Mouse (Mus musculus) limb, embryonic 14.5 days (tissue): ENCODE results near the gene Lrrc8c. TPM values are rescaled to one million over a fixed set of nuclear protein-coding genes. Genes with fewer than 3 reads are reported as not detected.

Experiments
- ATAC-seq: fragments of 200-750 bp; cut with Nextera tagmentation; 2 replicates; pipeline ENCODE4 v1.8.0; 2017; ENCODE audit warnings: low read depth, moderate number of reproducible peaks, moderate TSS enrichment; ENCODE audit not compliant: low FRiP score
- DNase-seq: peaks from one replicate; pipeline ENCODE4 v3.0.0-alpha.2; 2015; ENCODE audit warnings: low spot score
- H3K27ac ChIP-seq: fragments of 300-500 bp; sonication (generic); replicated peaks from 2 replicates; pipeline ENCODE4 v1.5.1; 2014; ENCODE audit warnings: low read depth, mild to moderate bottlenecking, low read length, moderate library complexity, mixed read lengths
- H3K27me3 ChIP-seq: fragments of 300-500 bp; sonication (generic); 2 replicates; pipeline ENCODE4 v1.6.1; 2014; ENCODE audit warnings: low read length, mixed read lengths; ENCODE audit not compliant: control insufficient read depth, insufficient read depth
- H3K36me3 ChIP-seq: fragments of 300-500 bp; sonication (generic); 2 replicates; pipeline ENCODE4 v1.6.1; 2014; ENCODE audit warnings: mild to moderate bottlenecking, low read length, moderate library complexity, mixed read lengths; ENCODE audit not compliant: control insufficient read depth, insufficient read depth
- H3K4me1 ChIP-seq: fragments of 300-500 bp; sonication (generic); 2 replicates; pipeline ENCODE4 v1.6.1; 2014; ENCODE audit warnings: antibody characterized with exemption, low read length, mixed read lengths; ENCODE audit not compliant: control insufficient read depth, insufficient read depth
- H3K4me2 ChIP-seq: fragments of 300-500 bp; sonication (generic); replicated peaks from 2 replicates; pipeline ENCODE4 v1.6.1; 2014; ENCODE audit warnings: low read depth, mild to moderate bottlenecking, low read length, moderate library complexity; ENCODE audit not compliant: severe bottlenecking
- H3K4me3 ChIP-seq: fragments of 300-500 bp; sonication (generic); replicated peaks from 2 replicates; pipeline ENCODE4 v1.5.1; 2014; ENCODE audit warnings: low read length
- H3K9ac ChIP-seq: fragments of 300-500 bp; sonication (generic); 2 replicates; pipeline ENCODE4 v1.6.1; 2014; ENCODE audit warnings: mild to moderate bottlenecking, low read depth, low read length, moderate library complexity; ENCODE audit not compliant: severe bottlenecking
- H3K9me3 ChIP-seq: fragments of 300-500 bp; sonication (generic); 2 replicates; pipeline ENCODE4 v1.6.1; 2016; ENCODE audit warnings: low read length; ENCODE audit not compliant: control insufficient read depth
- POLR2A ChIP-seq: fragments of 200-500 bp; IDR thresholded peaks from 2 replicates; pipeline ENCODE4 v1.8.0; 2012; ENCODE audit warnings: inconsistent platforms, mild to moderate bottlenecking, moderate library complexity, borderline replicate concordance; ENCODE audit not compliant: insufficient read depth, insufficient read length; ENCODE audit errors: extremely low read depth
- WGBS: fragments of 180-500 bp; shearing (Covaris S2); extraction: QIAGEN DNeasy Blood & Tissue Kit; methylation state at CpG from one replicate; pipeline ENCODE4 v1.1.7; 2014; 5-methylcytosine and 5-hydroxymethylcytosine counted together
- polyA plus RNA-seq, 2 experiments: library from polyadenylated mRNA; depleted of rRNA in 1 of 2; stranded (reverse) in 1 of 2; unstranded in 1 of 2; fragments of >200 nt; fragmentation: Nextera tagmentation in 1 of 2; extraction: Ambion mirVana in 1 of 2; gene quantifications; 2 replicates each; pipeline versions ENCODE4 v1.2.1 to v1.2.3; 2012 to 2014

Gene Lrrc8c
- polyA plus RNA-seq, 2 experiments: 13.0 to 19.7 TPM

DNA sequence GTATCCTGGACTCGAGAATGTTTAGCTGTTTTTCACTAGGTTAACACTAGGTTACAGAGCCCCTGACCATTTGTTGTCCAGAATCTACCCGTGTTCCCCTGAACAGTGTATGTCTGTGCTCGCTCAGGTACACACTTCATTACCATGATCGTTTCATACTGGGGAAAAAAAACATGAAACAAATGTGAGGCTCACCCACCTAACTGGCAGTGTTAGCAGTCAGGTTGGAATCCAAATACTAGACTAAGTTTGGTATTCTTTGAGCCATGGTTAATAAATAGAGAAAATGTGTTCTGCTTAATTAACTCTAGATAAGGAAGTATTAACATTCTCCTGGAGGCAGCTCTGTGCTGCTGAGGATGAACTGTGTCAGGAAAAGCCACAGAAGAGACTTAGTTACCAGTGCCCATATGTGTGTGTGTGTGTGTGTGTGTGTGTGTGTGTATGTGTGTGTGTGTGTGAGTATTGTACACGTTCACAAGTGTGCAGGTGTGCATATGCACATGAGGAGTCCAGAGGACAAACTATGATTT lies 53.0 kb downstream of the Lrrc8c start:
- no peaks in the 10 kb centered on the region for H3K36me3 ChIP-seq
- no peak overlapping the region for H3K9ac ChIP-seq
- peaks cover 3% of the 10 kb centered on the region; the same call in 1 of the 2 replicates for H3K4me1 ChIP-seq
- DNase-seq: no peak
- no peak for ATAC-seq
- no peak overlapping the region for H3K27ac ChIP-seq
- H3K9me3 ChIP-seq: no peaks in the 10 kb centered on the region
- no peak for TF ChIP-seq POLR2A
- WGBS: 72% methylated on average over 5 of the region's 5 CpGs
- H3K4me3 ChIP-seq: no peak overlapping the region
- no peak overlapping the region for H3K4me2 ChIP-seq
- H3K27me3 ChIP-seq: no peaks in the 10 kb centered on the region

DNA sequence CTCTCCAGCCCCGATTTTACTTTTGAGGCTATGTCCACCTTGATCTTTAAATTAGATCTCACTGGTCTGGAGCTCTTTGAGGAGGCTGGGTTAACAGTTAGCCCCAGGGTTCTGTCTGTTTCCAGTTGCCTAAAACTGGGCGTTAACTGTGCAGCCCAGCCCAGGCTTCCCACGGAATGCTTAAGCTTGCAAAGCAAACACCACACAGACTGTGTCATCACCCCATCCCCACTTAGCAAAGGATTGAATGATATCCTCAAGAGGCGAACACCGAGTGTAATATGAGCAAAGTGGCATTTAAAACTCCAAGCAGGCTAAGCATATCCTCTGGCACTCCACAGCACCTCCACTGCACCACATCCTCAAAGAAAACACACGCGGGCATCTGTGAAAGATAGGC lies 53.7 kb downstream of the Lrrc8c start:
- H3K4me2 ChIP-seq: no peak overlapping the region
- no peak overlapping the region for H3K9ac ChIP-seq
- no peaks in the 10 kb centered on the region for H3K9me3 ChIP-seq
- no peak for TF ChIP-seq POLR2A
- WGBS: 62% methylated on average over 7 of the region's 7 CpGs
- DNase-seq: no peak
- H3K27ac ChIP-seq: no peak overlapping the region
- no peaks in the 10 kb centered on the region for H3K27me3 ChIP-seq
- no peak overlapping the region for H3K4me3 ChIP-seq
- no peak for ATAC-seq
- H3K4me1 ChIP-seq: peaks cover 3% of the 10 kb centered on the region; the same call in 1 of the 2 replicates
- H3K36me3 ChIP-seq: no peaks in the 10 kb centered on the region

DNA sequence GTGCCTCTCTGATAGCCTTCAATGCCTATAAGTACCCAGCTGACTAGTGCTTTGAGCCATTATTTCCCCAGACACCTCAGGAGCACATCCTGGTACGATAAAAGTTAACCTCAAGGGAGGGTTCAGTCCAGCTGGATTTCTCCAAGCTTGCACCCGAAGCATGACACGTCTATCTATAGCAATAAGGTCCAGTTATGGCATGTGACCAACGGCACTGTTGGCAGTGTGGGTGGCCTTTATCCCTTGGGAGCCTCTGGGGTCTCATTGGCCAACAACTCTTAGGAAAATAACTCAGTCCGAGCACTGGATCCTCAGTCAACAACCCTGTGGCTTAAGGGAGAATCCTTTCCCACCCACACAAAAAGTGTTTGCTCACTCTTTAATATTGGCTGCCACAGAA lies 55.6 kb downstream of the Lrrc8c start:
- H3K9me3 ChIP-seq: no peaks in the 10 kb centered on the region
- no peaks in the 10 kb centered on the region for H3K36me3 ChIP-seq
- no peak overlapping the region for H3K27ac ChIP-seq
- ATAC-seq (no peak), DNase-seq (no peak)
- H3K9ac ChIP-seq: no peak overlapping the region
- no peak for TF ChIP-seq POLR2A
- WGBS: 86% methylated on average over 5 of the region's 5 CpGs
- H3K27me3 ChIP-seq: no peaks in the 10 kb centered on the region
- no peak overlapping the region for H3K4me3 ChIP-seq
- H3K4me2 ChIP-seq: no peak overlapping the region
- peaks cover 3% of the 10 kb centered on the region; the same call in 1 of the 2 replicates for H3K4me1 ChIP-seq

DNA sequence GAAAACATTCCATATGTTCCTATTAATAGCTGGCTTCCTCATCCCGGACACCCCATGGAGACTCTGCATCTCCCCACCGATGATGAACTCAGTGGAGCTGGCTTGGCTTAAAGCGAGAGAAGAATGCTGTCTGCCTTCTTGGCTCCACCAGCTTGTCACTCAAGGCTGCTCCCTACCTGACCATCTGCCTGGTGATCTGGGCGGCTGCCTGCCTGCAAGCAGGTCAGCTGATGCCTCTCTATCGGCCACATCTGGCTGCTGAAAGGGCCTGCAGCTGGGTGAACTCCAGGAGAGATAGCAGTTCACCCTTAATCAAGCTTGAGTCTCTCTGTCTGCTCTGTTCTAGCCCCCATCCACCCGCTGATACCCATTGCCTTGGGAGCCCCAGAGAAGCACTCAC lies 56.7 kb downstream of the Lrrc8c start:
- H3K36me3 ChIP-seq: no peaks in the 10 kb centered on the region; the same call in 1 of the 2 replicates
- no peak for TF ChIP-seq POLR2A
- H3K4me3 ChIP-seq: no peak overlapping the region
- H3K4me1 ChIP-seq: peaks cover 3% of the 10 kb centered on the region; the same call in 1 of the 2 replicates
- WGBS: 64% methylated on average over 6 of the region's 6 CpGs
- H3K27me3 ChIP-seq: no peaks in the 10 kb centered on the region
- ATAC-seq: no peak
- H3K9ac ChIP-seq: no peak overlapping the region
- no peak overlapping the region for H3K27ac ChIP-seq
- no peaks in the 10 kb centered on the region for H3K9me3 ChIP-seq
- H3K4me2 ChIP-seq: no peak overlapping the region
- DNase-seq: no peak

DNA sequence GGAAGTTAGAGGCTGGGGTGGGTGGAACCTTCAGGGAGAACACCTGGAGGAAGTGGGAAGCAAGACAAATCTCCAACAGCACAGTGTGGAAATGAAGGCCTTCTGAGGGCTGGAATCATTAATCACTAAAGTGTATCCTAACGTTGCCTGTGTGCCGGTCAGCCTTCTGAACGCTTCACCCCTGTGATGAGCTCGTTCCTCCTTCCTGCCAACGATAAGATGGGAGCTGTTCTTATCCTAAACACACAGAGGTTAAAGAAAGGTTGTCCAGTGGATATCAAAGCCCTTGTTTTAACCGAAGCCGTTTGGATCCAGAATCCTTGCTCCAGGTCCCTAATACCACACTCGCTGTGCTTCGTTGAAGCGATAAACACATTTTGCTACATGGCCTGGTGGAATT lies 61.7 kb downstream of the Lrrc8c start:
- H3K4me2 ChIP-seq: no peak overlapping the region
- H3K36me3 ChIP-seq: no peaks in the 10 kb centered on the region; the same call in 1 of the 2 replicates
- H3K4me1 ChIP-seq: peaks cover 6% of the 10 kb centered on the region
- no peak overlapping the region for H3K4me3 ChIP-seq
- no peak for DNase-seq
- no peak for TF ChIP-seq POLR2A
- H3K9ac ChIP-seq: no peak overlapping the region
- H3K27me3 ChIP-seq: no peaks in the 10 kb centered on the region
- H3K27ac ChIP-seq: no peak overlapping the region
- no peaks in the 10 kb centered on the region for H3K9me3 ChIP-seq
- no peak for ATAC-seq
- WGBS: 73% methylated on average over 10 of the region's 10 CpGs
